Mouse (Mus musculus) CD4-positive, CD25-positive, alpha-beta regulatory T cell, adult 4 months (primary cell): ENCODE measurements around the gene Pclaf. TPM values are rescaled to one million over a fixed set of nuclear protein-coding genes. Genes with fewer than 3 reads are reported as not detected.

Source experiments
- ATAC-seq: one replicate; pipeline ENCODE4 v1.8.0; 2017
- polyA plus RNA-seq, 2 experiments: library from polyadenylated mRNA; unstranded; fragments of 100-300 nt; shearing (Covaris generic); gene quantifications; one replicate each; pipeline ENCODE4 v1.2.1; 2017

Gene Pclaf
- polyA plus RNA-seq: 10 to 100 TPM; 16.4 to 27.2 TPM

GRCm38 (mm10) chr9:65890143-65890628 lies at the start of gene Pclaf:
Gene Pclaf (plus strand): TSS chr9:65890237.
- ATAC-seq: peak; percentile 93

GRCm38 (mm10) chr9:65844421-65845165 lies 45.4 kb upstream of the Pclaf start:
- ATAC-seq: no peak

- ATAC-seq: no peak
Observed at GRCm38 (mm10) chr9:65848154-65848553, 41.9 kb upstream of the Pclaf start.

- ATAC-seq: no peak
Observed at GRCm38 (mm10) chr9:65850203-65850602, 39.8 kb upstream of the Pclaf start.

GRCm38 (mm10) chr9:65859656-65860055 lies 30.4 kb upstream of the Pclaf start:
- no peak for ATAC-seq

GRCm38 (mm10) chr9:65884564-65885315 lies 5.3 kb upstream of the Pclaf start:
- peak; percentile 99 for ATAC-seq

- ATAC-seq: no peak
Observed at GRCm38 (mm10) chr9:65891126-65891525, 1.1 kb downstream of the Pclaf start.

GRCm38 (mm10) chr9:65896977-65897376 lies 6.9 kb downstream of the Pclaf start:
- no peak for ATAC-seq

DNA sequence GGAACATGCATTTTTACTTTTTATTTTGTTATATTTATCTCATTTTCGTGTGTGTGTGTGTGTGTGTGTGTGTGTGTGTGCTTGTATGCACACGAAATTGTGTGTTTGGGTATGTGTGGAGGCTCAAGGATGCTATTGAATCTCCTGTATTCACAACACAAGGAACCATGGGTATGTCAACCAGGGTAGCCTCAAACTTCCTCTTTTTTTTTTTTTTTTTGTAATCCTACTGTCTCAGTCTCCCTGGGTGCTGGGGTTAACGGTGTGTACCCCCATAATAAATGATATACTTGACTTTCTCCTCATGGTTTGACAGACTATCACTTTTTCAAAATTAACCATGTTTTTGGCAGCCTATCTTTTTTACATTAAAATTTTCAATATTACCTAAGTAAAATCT lies 12.8 kb downstream of the Pclaf start:
- no peak for ATAC-seq

DNA sequence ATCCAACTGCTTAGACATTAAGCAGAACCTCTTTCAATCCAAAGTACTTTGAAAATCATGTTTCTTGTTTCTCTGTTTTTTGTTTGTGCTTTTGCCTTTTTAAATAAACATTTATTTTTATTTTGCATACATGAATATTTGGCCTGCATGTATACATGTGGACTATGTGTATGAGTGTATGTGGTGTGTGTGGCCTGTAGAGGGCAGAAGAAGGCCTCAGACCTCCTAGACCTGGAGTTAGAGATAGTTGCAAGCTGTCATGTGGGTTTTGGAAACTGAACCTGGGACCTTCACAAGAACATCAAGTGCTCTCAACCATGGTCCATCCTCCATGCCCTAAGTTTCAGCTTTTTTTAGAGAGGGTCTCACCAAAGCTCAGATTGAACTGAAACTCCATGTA lies 13.4 kb downstream of the Pclaf start:
- no peak for ATAC-seq

DNA sequence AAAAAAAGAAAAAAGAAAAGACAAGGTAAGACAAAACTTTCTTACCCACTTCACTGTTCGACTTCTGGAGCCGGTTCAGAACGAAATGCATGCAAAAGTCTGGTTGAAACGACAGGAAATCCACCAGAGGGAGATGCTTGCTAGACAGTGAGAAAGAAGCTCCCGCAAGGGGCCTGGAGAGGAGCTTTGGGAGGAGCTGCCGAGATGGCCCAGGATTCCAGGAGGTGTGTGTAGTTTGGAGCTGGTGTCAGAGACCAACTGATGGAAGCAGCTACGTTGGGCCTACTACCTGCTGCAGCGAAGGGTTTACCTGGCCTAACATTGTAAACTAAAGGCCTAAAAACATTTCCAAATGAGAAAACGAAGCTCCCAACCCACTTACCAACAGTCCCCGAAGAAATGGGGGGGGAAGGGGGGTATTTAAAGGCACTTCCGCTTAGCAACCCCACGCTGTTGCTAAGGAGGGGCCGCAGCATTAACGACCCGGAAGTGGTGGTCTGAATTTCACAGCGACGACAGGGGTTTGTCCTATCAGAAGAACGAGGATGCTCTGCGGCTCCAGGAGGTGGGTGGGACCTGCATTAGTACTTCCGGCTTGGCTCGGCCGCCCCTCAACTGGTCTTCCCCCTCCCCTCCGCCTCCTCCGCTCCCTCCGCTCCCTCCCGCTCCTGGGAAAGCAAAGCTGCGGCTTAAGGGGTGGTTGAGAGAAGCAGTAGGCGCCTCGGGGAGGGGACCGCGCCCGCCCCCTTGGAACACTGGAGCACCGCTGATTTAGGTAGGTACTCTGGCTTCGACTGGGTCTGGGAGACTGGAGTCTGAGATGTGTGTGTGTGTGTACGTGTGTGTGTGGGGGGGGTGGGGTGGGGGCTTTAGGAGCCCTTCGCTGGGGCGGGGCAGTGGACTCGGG lies 18.6 kb downstream of the Pclaf start, which contains the start of the genes Trip4 and Csnk1g1:
Gene Trip4 (minus strand): TSS at position 401 of the 907 bp plus-strand sequence.
Gene Csnk1g1 (plus strand): TSS at position 531 of the 907 bp plus-strand sequence.
- peak; percentile 99 for ATAC-seq

- peak; percentile 55 for ATAC-seq
Observed at GRCm38 (mm10) chr9:65909301-65909801, 19.3 kb downstream of the Pclaf start.

- ATAC-seq: no peak
Observed at GRCm38 (mm10) chr9:65909837-65910236, 19.8 kb downstream of the Pclaf start.

GRCm38 (mm10) chr9:65913976-65914375 lies 23.9 kb downstream of the Pclaf start:
- ATAC-seq: no peak

- ATAC-seq: no peak
Observed at GRCm38 (mm10) chr9:65917015-65917414, 27.0 kb downstream of the Pclaf start.

DNA sequence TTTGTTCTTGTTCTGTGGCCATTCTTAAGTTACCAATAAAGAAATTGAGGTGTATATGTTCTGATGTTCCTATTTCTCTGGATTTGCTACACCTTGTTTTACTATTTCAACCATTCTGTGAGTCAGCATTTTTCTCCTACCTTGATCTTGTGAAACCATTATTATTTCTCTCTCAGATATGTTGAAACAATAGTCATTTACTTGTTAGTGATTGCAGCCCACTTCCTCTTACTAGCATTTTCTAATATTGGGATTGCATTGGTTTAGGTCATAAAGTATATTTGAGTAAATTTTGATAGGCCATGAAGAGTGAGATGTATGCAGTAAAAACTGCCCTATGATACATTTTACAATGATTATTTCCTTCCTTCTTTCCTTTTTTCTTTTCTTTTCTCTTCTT lies 38.4 kb downstream of the Pclaf start:
- ATAC-seq: no peak

DNA sequence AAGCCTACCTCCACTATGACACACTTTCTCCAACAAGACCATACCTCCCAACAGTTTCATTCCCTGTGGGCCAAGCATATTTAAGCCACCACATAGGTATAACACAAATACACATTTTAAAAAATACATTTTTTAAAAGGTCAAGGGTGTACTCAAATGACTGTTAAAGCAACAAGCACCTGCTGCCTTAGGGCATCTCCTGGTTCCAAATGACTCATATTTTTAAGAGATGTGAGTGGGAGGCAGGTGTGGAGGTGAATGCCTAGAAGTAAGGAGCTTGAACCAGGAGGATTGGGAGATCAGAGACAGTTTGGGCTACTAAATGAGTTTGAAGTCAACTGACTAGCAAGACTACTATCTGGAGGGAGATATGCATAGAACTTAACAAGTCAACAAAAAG lies 39.8 kb downstream of the Pclaf start:
- ATAC-seq: no peak

DNA sequence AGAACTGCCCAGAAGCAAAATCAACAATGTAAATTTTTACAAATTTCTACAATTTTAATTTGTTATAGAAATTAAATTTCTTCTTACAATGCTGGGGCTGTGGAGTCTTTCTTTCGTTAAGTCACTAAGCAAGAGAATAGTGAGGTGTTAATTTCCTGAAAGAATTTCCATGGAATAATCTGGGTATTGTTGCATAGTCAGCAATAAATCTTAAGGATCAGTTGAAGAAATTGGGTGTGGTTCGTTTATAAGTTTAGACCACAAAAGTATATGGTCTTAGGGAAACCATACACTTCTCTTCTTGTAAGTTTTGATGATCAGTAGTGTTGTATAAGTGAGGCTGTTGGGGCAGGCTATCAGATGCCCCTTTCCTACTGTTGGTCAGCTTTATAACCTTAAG lies 47.5 kb downstream of the Pclaf start:
- no peak for ATAC-seq

- ATAC-seq: no peak
Observed at GRCm38 (mm10) chr9:65951082-65951587, 61.1 kb downstream of the Pclaf start.
